Mouse (Mus musculus) heart, postnatal 0 days (tissue): ENCODE measurements at regions not wholly inside any gene's neighbourhood (a gene's known extent, or its start where the extent isn't known, plus 50 kb on each side); places are given as distances from the start of the nearest gene placed in this dataset.

Experiments used
- ATAC-seq: fragments of 200-750 bp; cut with Nextera tagmentation; 2 replicates; pipeline ENCODE4 v1.8.0; 2017; ENCODE audit warnings: low read depth, moderate number of reproducible peaks, moderate library complexity; ENCODE audit not compliant: insufficient read depth
- DNase-seq: peaks from one replicate; pipeline ENCODE4 v3.0.0-alpha.2; 2016; ENCODE audit warnings: low spot score
- H3K27ac ChIP-seq: fragments of 300-500 bp; sonication (generic); 2 replicates; pipeline ENCODE4 v1.5.1; 2014; ENCODE audit warnings: low read depth, mild to moderate bottlenecking
- H3K27me3 ChIP-seq: fragments of 300-500 bp; sonication (generic); 2 replicates; pipeline ENCODE4 v1.6.1; 2014; ENCODE audit warnings: low read length, mixed read lengths; ENCODE audit not compliant: control insufficient read depth, insufficient read depth
- H3K36me3 ChIP-seq: fragments of 300-500 bp; sonication (generic); replicated peaks from 2 replicates; pipeline ENCODE4 v1.6.1; 2014; ENCODE audit warnings: low read length, mixed read lengths; ENCODE audit not compliant: control insufficient read depth, insufficient read depth
- H3K4me1 ChIP-seq: fragments of 300-500 bp; sonication (generic); 2 replicates; pipeline ENCODE4 v1.6.1; 2014; ENCODE audit warnings: antibody characterized with exemption; ENCODE audit not compliant: control insufficient read depth, insufficient read depth
- H3K4me2 ChIP-seq: fragments of 300-500 bp; sonication (generic); 2 replicates; pipeline ENCODE4 v1.6.1; 2014; ENCODE audit warnings: low read depth, mild to moderate bottlenecking, low read length, moderate library complexity
- H3K4me3 ChIP-seq: fragments of 300-500 bp; sonication (generic); 2 replicates; pipeline ENCODE4 v1.5.1; 2014; ENCODE audit warnings: low read depth, low read length
- H3K9ac ChIP-seq: fragments of 300-500 bp; sonication (generic); replicated peaks from 2 replicates; pipeline ENCODE4 v1.6.1; 2014; ENCODE audit warnings: low read depth, low read length, mixed read lengths
- H3K9me3 ChIP-seq: fragments of 300-500 bp; sonication (generic); replicated peaks from 2 replicates; pipeline ENCODE4 v1.6.1; 2016; ENCODE audit warnings: low read length; ENCODE audit not compliant: control insufficient read depth
- CTCF ChIP-seq: IDR thresholded peaks from 2 replicates; pipeline ENCODE4 v1.5.1; 2016; ENCODE audit warnings: antibody characterized with exemption, control low read depth, low read depth
- EP300 ChIP-seq: IDR thresholded peaks from 2 replicates; pipeline ENCODE4 v1.6.1; 2016; ENCODE audit warnings: antibody characterized with exemption, low read depth
- WGBS: fragments of 180-500 bp; shearing (Covaris S2); extraction: QIAGEN DNeasy Blood & Tissue Kit; methylation state at CpG from one replicate; pipeline ENCODE4 v1.1.7; 2014; 5-methylcytosine and 5-hydroxymethylcytosine counted together

GRCm38 (mm10) chr6:49990522-49990858 lies 119.6 kb upstream of the Mpp6 start:
- H3K4me3 ChIP-seq = no peak overlapping the region
- peak overlapping the region; percentile 63 for H3K27ac ChIP-seq
- peaks cover 11% of the 10 kb centered on the region for H3K4me1 ChIP-seq
- H3K4me2 ChIP-seq = peak overlapping the region; percentile 45
- peak; percentile 43 for DNase-seq
- ATAC-seq = peak; percentile 76
- no peaks in the 10 kb centered on the region for H3K36me3 ChIP-seq
- 0 out of 2 replicates have a peak, but pooled peaks cover 3% of the 10 kb centered on the region for H3K27me3 ChIP-seq
- H3K9me3 ChIP-seq = no peaks in the 10 kb centered on the region
- 28% methylated on average over 8 of the region's 8 CpGs for WGBS
- H3K9ac ChIP-seq = no peak overlapping the region
- TF ChIP-seq EP300 (no peak), CTCF (no peak)

GRCm38 (mm10) chr6:49999365-49999764 lies 110.7 kb upstream of the Mpp6 start:
- no peaks in the 10 kb centered on the region for H3K9me3 ChIP-seq
- no peak overlapping the region for H3K4me2 ChIP-seq
- no peak overlapping the region for H3K27ac ChIP-seq
- no peaks in the 10 kb centered on the region for H3K4me1 ChIP-seq
- WGBS = 62% methylated on average over 11 of the region's 11 CpGs
- no peak overlapping the region for H3K9ac ChIP-seq
- ATAC-seq (no peak), DNase-seq (no peak)
- TF ChIP-seq CTCF = no peak
- H3K27me3 ChIP-seq = no peaks in the 10 kb centered on the region
- H3K36me3 ChIP-seq = no peaks in the 10 kb centered on the region
- H3K4me3 ChIP-seq = no peak overlapping the region

- Histone ChIP-seq H3K4me2 (no peak overlapping the region), H3K4me3 (no peak overlapping the region), H3K36me3 (no peaks in the 10 kb centered on the region), H3K27me3 (no peaks in the 10 kb centered on the region), H3K27ac (no peak overlapping the region), H3K9ac (no peak overlapping the region), H3K9me3 (no peaks in the 10 kb centered on the region), H3K4me1 (peaks cover 11% of the 10 kb centered on the region; the same call in 1 of the 2 replicates)
- TF ChIP-seq EP300 = no peak
- no peak for TF ChIP-seq CTCF
- no peak for DNase-seq
- ATAC-seq = no peak
- 78% methylated on average over 4 of the region's 4 CpGs for WGBS
These were observed 102.0 kb upstream of the Mpp6 start for GRCm38 (mm10) chr6:50008074-50008473.

GRCm38 (mm10) chr6:50008869-50009268 lies 101.2 kb upstream of the Mpp6 start:
- H3K9ac ChIP-seq = no peak overlapping the region
- peak overlapping the region; percentile 58; the same call in 1 of the 2 replicates for H3K27ac ChIP-seq
- no peak for ATAC-seq

GRCm38 (mm10) chr6:50009339-50009738 lies 100.7 kb upstream of the Mpp6 start:
- H3K9me3 ChIP-seq = no peaks in the 10 kb centered on the region
- no peak for ATAC-seq
- TF ChIP-seq CTCF (no peak), EP300 (no peak)
- H3K27ac ChIP-seq = peak overlapping the region; percentile 58; the same call in 1 of the 2 replicates
- no peaks in the 10 kb centered on the region for H3K27me3 ChIP-seq
- peaks cover 11% of the 10 kb centered on the region; the same call in 1 of the 2 replicates for H3K4me1 ChIP-seq
- H3K36me3 ChIP-seq = no peaks in the 10 kb centered on the region
- no peak for DNase-seq
- no peak overlapping the region for H3K4me3 ChIP-seq
- H3K9ac ChIP-seq = no peak overlapping the region
- 41% methylated on average over 7 of the region's 7 CpGs for WGBS
- H3K4me2 ChIP-seq = no peak overlapping the region

More at GRCm38 (mm10) chr6:50008869-50009268, 101.2 kb upstream of the Mpp6 start:
- H3K4me2 ChIP-seq = no peak overlapping the region
- H3K4me3 ChIP-seq = no peak overlapping the region
- H3K9me3 ChIP-seq = no peaks in the 10 kb centered on the region
- DNase-seq = no peak
- H3K36me3 ChIP-seq = no peaks in the 10 kb centered on the region
- H3K4me1 ChIP-seq = peaks cover 11% of the 10 kb centered on the region; the same call in 1 of the 2 replicates
- TF ChIP-seq EP300 (no peak), CTCF (no peak)
- H3K27me3 ChIP-seq = no peaks in the 10 kb centered on the region
- WGBS = 17% methylated on average over 3 of the region's 3 CpGs

GRCm38 (mm10) chr6:50009856-50010255 lies 100.2 kb upstream of the Mpp6 start:
- Histone ChIP-seq H3K4me2 (no peak overlapping the region), H3K27me3 (no peaks in the 10 kb centered on the region), H3K9me3 (no peaks in the 10 kb centered on the region), H3K4me3 (no peak overlapping the region), H3K36me3 (no peaks in the 10 kb centered on the region), H3K27ac (no peak overlapping the region), H3K9ac (no peak overlapping the region), H3K4me1 (peaks cover 11% of the 10 kb centered on the region; the same call in 1 of the 2 replicates)
- ATAC-seq (no peak), DNase-seq (no peak)
- TF ChIP-seq CTCF (no peak), EP300 (no peak)
- 67% methylated on average over 5 of the region's 5 CpGs for WGBS
